Mouse (Mus musculus) heart, embryonic 13.5 days (tissue): Measurements from ENCODE around the gene Epb41l3. TPM values are rescaled to one million over a fixed set of nuclear protein-coding genes. Genes with fewer than 3 reads are reported as not detected.

Experiments
- ATAC-seq: fragments of 200-750 bp; cut with Nextera tagmentation; 2 replicates; pipeline ENCODE4 v1.8.0; 2017; ENCODE audit warnings: moderate TSS enrichment; ENCODE audit not compliant: insufficient number of reproducible peaks, low FRiP score, low TSS enrichment; ENCODE audit errors: extremely low read depth
- H3K27ac ChIP-seq: fragments of 300-500 bp; sonication (generic); replicated peaks from 2 replicates; pipeline ENCODE4 v1.5.1; 2015; ENCODE audit warnings: moderate library complexity, mild to moderate bottlenecking, inconsistent platforms
- H3K27me3 ChIP-seq: fragments of 300-500 bp; sonication (generic); replicated peaks from 2 replicates; pipeline ENCODE4 v1.6.1; 2015; ENCODE audit warnings: mild to moderate bottlenecking, inconsistent platforms
- H3K36me3 ChIP-seq: fragments of 300-500 bp; sonication (generic); 2 replicates; pipeline ENCODE4 v1.6.1; 2015; ENCODE audit warnings: mild to moderate bottlenecking, inconsistent platforms
- H3K4me1 ChIP-seq: fragments of 300-500 bp; sonication (generic); 2 replicates; pipeline ENCODE4 v1.6.1; 2015; ENCODE audit warnings: inconsistent platforms
- H3K4me2 ChIP-seq: fragments of 300-500 bp; sonication (generic); 2 replicates; pipeline ENCODE4 v1.6.1; 2015; ENCODE audit warnings: inconsistent platforms, mild to moderate bottlenecking, moderate library complexity
- H3K4me3 ChIP-seq: fragments of 300-500 bp; sonication (generic); 2 replicates; pipeline ENCODE4 v1.5.1; 2015; ENCODE audit warnings: moderate library complexity, mild to moderate bottlenecking, inconsistent platforms
- H3K9ac ChIP-seq: fragments of 300-500 bp; sonication (generic); 2 replicates; pipeline ENCODE4 v1.6.1; 2015; ENCODE audit warnings: inconsistent platforms, mild to moderate bottlenecking, moderate library complexity
- H3K9me3 ChIP-seq: fragments of 300-500 bp; sonication (generic); 2 replicates; pipeline ENCODE4 v1.6.1; 2016; ENCODE audit warnings: inconsistent platforms
- WGBS: fragments of 180-500 bp; shearing (Covaris S2); methylation state at CpG from one replicate; pipeline ENCODE4 v1.1.7; 2015; ENCODE audit warnings: mixed read lengths; 5-methylcytosine and 5-hydroxymethylcytosine counted together
- polyA plus RNA-seq: library from polyadenylated mRNA; unstranded; fragments of >200 nt; fragmentation: Nextera tagmentation; extraction: Ambion mirVana; gene quantifications from 2 replicates; pipeline ENCODE4 v1.2.1, GENCODE M21; 2015

Gene Epb41l3
- polyA plus RNA-seq, 1 experiment from 2014 or later: 98.4 TPM

- Histone ChIP-seq H3K27ac (no peak overlapping the region), H3K9ac (no peak overlapping the region), H3K36me3 (no peaks in the 10 kb centered on the region), H3K4me3 (no peak overlapping the region), H3K4me1 (peaks cover 8% of the 10 kb centered on the region; the same call in 1 of the 2 replicates), H3K27me3 (no peaks in the 10 kb centered on the region), H3K4me2 (no peak overlapping the region), H3K9me3 (no peaks in the 10 kb centered on the region)
- 75% methylated on average over 9 of the region's 9 CpGs for WGBS
- no peak for ATAC-seq
These were observed 232.2 kb downstream of the Epb41l3 start for GRCm38 (mm10) chr17:69307636-69308035.

- Histone ChIP-seq H3K27ac (no peak overlapping the region), H3K4me3 (no peak overlapping the region), H3K4me2 (no peak overlapping the region), H3K27me3 (no peaks in the 10 kb centered on the region), H3K9me3 (no peaks in the 10 kb centered on the region), H3K9ac (no peak overlapping the region), H3K4me1 (no peaks in the 10 kb centered on the region), H3K36me3 (no peaks in the 10 kb centered on the region)
- no peak for ATAC-seq
- WGBS: 73% methylated on average over 4 of the region's 4 CpGs
These were observed 234.4 kb downstream of the Epb41l3 start for GRCm38 (mm10) chr17:69309872-69310271.

GRCm38 (mm10) chr17:69320496-69320895, 245.0 kb downstream of the Epb41l3 start:
- Histone ChIP-seq H3K4me1 (no peaks in the 10 kb centered on the region), H3K36me3 (no peaks in the 10 kb centered on the region), H3K27ac (no peak overlapping the region), H3K9ac (no peak overlapping the region), H3K4me3 (no peak overlapping the region), H3K9me3 (no peaks in the 10 kb centered on the region), H3K4me2 (no peak overlapping the region), H3K27me3 (no peaks in the 10 kb centered on the region)
- WGBS: 79% methylated on average over 10 of the region's 10 CpGs
- no peak for ATAC-seq

- no peaks in the 10 kb centered on the region for H3K27me3 ChIP-seq
- H3K27ac ChIP-seq: no peak overlapping the region
- H3K9me3 ChIP-seq: no peaks in the 10 kb centered on the region
- H3K4me2 ChIP-seq: no peak overlapping the region
- no peak overlapping the region for H3K9ac ChIP-seq
- WGBS: 82% methylated on average over 2 of the region's 2 CpGs
- H3K4me1 ChIP-seq: no peaks in the 10 kb centered on the region
- no peaks in the 10 kb centered on the region for H3K36me3 ChIP-seq
- ATAC-seq: no peak
- no peak overlapping the region for H3K4me3 ChIP-seq
These were observed 247.2 kb downstream of the Epb41l3 start for GRCm38 (mm10) chr17:69322721-69323120.

Other genes with a start within 250 kb of the Epb41l3 start
- 0.04 and 0.09 TPM in 2 replicates for gene Tmem200c, start 249.1 kb upstream of the Epb41l3 start, polyA plus RNA-seq